Mouse (Mus musculus) lung, embryonic 16.5 days (tissue): ENCODE measurements around the gene Acbd4. TPM values are rescaled to one million over a fixed set of nuclear protein-coding genes. Genes with fewer than 3 reads are reported as not detected.
A peak's percentile ranks its signal among the peaks of the same experiment; 100 is the strongest.

ENCODE experiments used
- ATAC-seq: fragments of 200-750 bp; cut with Nextera tagmentation; 2 replicates; pipeline ENCODE4 v1.8.0; 2017; ENCODE audit warnings: low read depth, mild to moderate bottlenecking, moderate library complexity
- H3K27ac ChIP-seq: fragments of 300-500 bp; sonication (generic); 2 replicates; pipeline ENCODE4 v1.5.1; 2014; ENCODE audit warnings: mild to moderate bottlenecking, control low read depth, low read length
- H3K27me3 ChIP-seq: fragments of 300-500 bp; sonication (generic); 2 replicates; pipeline ENCODE4 v1.6.1; 2014; ENCODE audit warnings: low read depth, low read length, mixed read lengths; ENCODE audit not compliant: control insufficient read depth, insufficient read depth
- H3K36me3 ChIP-seq: fragments of 300-500 bp; sonication (generic); 2 replicates; pipeline ENCODE4 v1.6.1; 2014; ENCODE audit warnings: low read length; ENCODE audit not compliant: control insufficient read depth, insufficient read depth
- H3K4me1 ChIP-seq: fragments of 300-500 bp; sonication (generic); replicated peaks from 2 replicates; pipeline ENCODE4 v1.6.1; 2014; ENCODE audit warnings: low read length, mixed read lengths; ENCODE audit not compliant: control insufficient read depth, insufficient read depth
- H3K4me2 ChIP-seq: fragments of 300-500 bp; sonication (generic); 2 replicates; pipeline ENCODE4 v1.6.1; 2014; ENCODE audit warnings: low read depth, low read length, control low read depth
- H3K4me3 ChIP-seq: fragments of 300-500 bp; sonication (generic); 2 replicates; pipeline ENCODE4 v1.5.1; 2014; ENCODE audit warnings: mild to moderate bottlenecking, low read length, control low read depth
- H3K9ac ChIP-seq: fragments of 300-500 bp; sonication (generic); 2 replicates; pipeline ENCODE4 v1.6.1; 2014; ENCODE audit warnings: low read length, control low read depth
- H3K9me3 ChIP-seq: fragments of 300-500 bp; sonication (generic); 2 replicates; pipeline ENCODE4 v1.6.1; 2016; ENCODE audit warnings: low read length; ENCODE audit not compliant: control insufficient read depth
- whole genome bisulfite sequencing: fragments of 180-500 bp; shearing (Covaris S2); extraction: QIAGEN DNeasy Blood & Tissue Kit; methylation state at CpG from one replicate; pipeline ENCODE4 v1.1.7; 2014; 5-methylcytosine and 5-hydroxymethylcytosine counted together
- polyA plus RNA-seq: library from polyadenylated mRNA; unstranded; fragments of >200 nt; fragmentation: Nextera tagmentation; extraction: Ambion mirVana; gene quantifications from 2 replicates; pipeline ENCODE4 v1.2.1, GENCODE M21; 2015

Acbd4 gene
- polyA plus RNA-seq, 1 experiment from 2014 or later: 22.8 TPM

GRCm38 (mm10) chr11:103076581-103076980, 24.9 kb upstream of the Acbd4 start:
- no peak overlapping the region for H3K27ac ChIP-seq
- WGBS: 77% methylated on average over 8 of the region's 8 CpGs
- no peak overlapping the region for H3K9ac ChIP-seq
- H3K4me1 ChIP-seq: peaks cover 18% of the 10 kb centered on the region
- H3K4me2 ChIP-seq: no peak overlapping the region
- no peak overlapping the region for H3K4me3 ChIP-seq
- no peak for ATAC-seq
- H3K9me3 ChIP-seq: no peaks in the 10 kb centered on the region
- peaks cover 16% of the 10 kb centered on the region for H3K27me3 ChIP-seq
- H3K36me3 ChIP-seq: no peaks in the 10 kb centered on the region

GRCm38 (mm10) chr11:103078131-103078530, 23.4 kb upstream of the Acbd4 start:
- Histone ChIP-seq H3K9me3 (no peaks in the 10 kb centered on the region), H3K36me3 (no peaks in the 10 kb centered on the region), H3K9ac (no peak overlapping the region), H3K4me3 (no peak overlapping the region), H3K27ac (no peak overlapping the region), H3K4me1 (peaks cover 18% of the 10 kb centered on the region), H3K27me3 (peaks cover 17% of the 10 kb centered on the region), H3K4me2 (no peak overlapping the region)
- no peak for ATAC-seq
- 77% methylated on average over 11 of the region's 11 CpGs for WGBS

GRCm38 (mm10) chr11:103080323-103081091, 21.0 kb upstream of the Acbd4 start:
- H3K9me3 ChIP-seq: no peaks in the 10 kb centered on the region
- H3K9ac ChIP-seq: peak overlapping the region; percentile 57
- peaks cover 17% of the 10 kb centered on the region for H3K27me3 ChIP-seq
- H3K4me2 ChIP-seq: peak overlapping the region; percentile 49
- H3K4me1 ChIP-seq: peaks cover 7% of the 10 kb centered on the region
- WGBS: 3% methylated on average over 43 of the region's 43 CpGs
- H3K27ac ChIP-seq: no peak overlapping the region
- peak; percentile 61 for ATAC-seq
- no peaks in the 10 kb centered on the region for H3K36me3 ChIP-seq
- H3K4me3 ChIP-seq: peak overlapping the region; percentile 34

GRCm38 (mm10) chr11:103081631-103082030, 19.9 kb upstream of the Acbd4 start:
- peaks cover 7% of the 10 kb centered on the region for H3K4me1 ChIP-seq
- no peak overlapping the region for H3K9ac ChIP-seq
- 61% methylated on average over 6 of the region's 6 CpGs for WGBS
- peaks cover 17% of the 10 kb centered on the region for H3K27me3 ChIP-seq
- H3K9me3 ChIP-seq: no peaks in the 10 kb centered on the region
- H3K4me2 ChIP-seq: no peak overlapping the region
- no peak overlapping the region for H3K27ac ChIP-seq
- no peak overlapping the region for H3K4me3 ChIP-seq
- H3K36me3 ChIP-seq: no peaks in the 10 kb centered on the region
- ATAC-seq: no peak

GRCm38 (mm10) chr11:103093306-103093705, 8.2 kb upstream of the Acbd4 start:
- Histone ChIP-seq H3K9me3 (no peaks in the 10 kb centered on the region), H3K4me1 (peaks cover 16% of the 10 kb centered on the region), H3K36me3 (no peaks in the 10 kb centered on the region), H3K4me2 (no peak overlapping the region), H3K9ac (no peak overlapping the region), H3K27me3 (no peaks in the 10 kb centered on the region), H3K4me3 (no peak overlapping the region), H3K27ac (no peak overlapping the region)
- 86% methylated on average over 7 of the region's 7 CpGs for WGBS
- no peak for ATAC-seq

- peaks cover 16% of the 10 kb centered on the region for H3K4me1 ChIP-seq
- H3K9ac ChIP-seq: peak overlapping the region; percentile 32; the same call in 1 of the 2 replicates
- no peaks in the 10 kb centered on the region for H3K27me3 ChIP-seq
- H3K27ac ChIP-seq: no peak overlapping the region
- peak; percentile 31; the same call in 1 of the 2 replicates for ATAC-seq
- no peak overlapping the region for H3K4me2 ChIP-seq
- H3K4me3 ChIP-seq: no peak overlapping the region
- no peaks in the 10 kb centered on the region for H3K9me3 ChIP-seq
- 64% methylated on average over 20 of the region's 20 CpGs for WGBS
- H3K36me3 ChIP-seq: no peaks in the 10 kb centered on the region
These were observed 7.3 kb upstream of the Acbd4 start for GRCm38 (mm10) chr11:103093862-103094833.

- Histone ChIP-seq H3K27ac (no peak overlapping the region), H3K4me2 (no peak overlapping the region), H3K9me3 (no peaks in the 10 kb centered on the region), H3K27me3 (peaks cover 4% of the 10 kb centered on the region; the same call in 1 of the 2 replicates), H3K36me3 (no peaks in the 10 kb centered on the region), H3K4me3 (no peak overlapping the region), H3K4me1 (peaks cover 16% of the 10 kb centered on the region), H3K9ac (no peak overlapping the region)
- 80% methylated on average over 9 of the region's 9 CpGs for WGBS
- ATAC-seq: no peak
These were observed 6.3 kb upstream of the Acbd4 start for GRCm38 (mm10) chr11:103095107-103095670.

- peaks cover 20% of the 10 kb centered on the region for H3K4me1 ChIP-seq
- ATAC-seq: no peak
- H3K36me3 ChIP-seq: no peaks in the 10 kb centered on the region
- no peak overlapping the region for H3K9ac ChIP-seq
- H3K9me3 ChIP-seq: no peaks in the 10 kb centered on the region
- WGBS: 91% methylated on average over 6 of the region's 6 CpGs
- H3K27ac ChIP-seq: no peak overlapping the region
- H3K4me3 ChIP-seq: no peak overlapping the region
- H3K27me3 ChIP-seq: peaks cover 10% of the 10 kb centered on the region
- no peak overlapping the region for H3K4me2 ChIP-seq
These were observed 5.7 kb upstream of the Acbd4 start for GRCm38 (mm10) chr11:103095801-103096200.
